Mouse (Mus musculus) layer of hippocampus, adult 11-12 months (tissue): ENCODE measurements around the gene Olfr561.

Experiments
- DNase-seq: peaks from one replicate; pipeline ENCODE4 v3.0.0; 2022; ENCODE audit warnings: low spot score

Olfr561 gene

DNA sequence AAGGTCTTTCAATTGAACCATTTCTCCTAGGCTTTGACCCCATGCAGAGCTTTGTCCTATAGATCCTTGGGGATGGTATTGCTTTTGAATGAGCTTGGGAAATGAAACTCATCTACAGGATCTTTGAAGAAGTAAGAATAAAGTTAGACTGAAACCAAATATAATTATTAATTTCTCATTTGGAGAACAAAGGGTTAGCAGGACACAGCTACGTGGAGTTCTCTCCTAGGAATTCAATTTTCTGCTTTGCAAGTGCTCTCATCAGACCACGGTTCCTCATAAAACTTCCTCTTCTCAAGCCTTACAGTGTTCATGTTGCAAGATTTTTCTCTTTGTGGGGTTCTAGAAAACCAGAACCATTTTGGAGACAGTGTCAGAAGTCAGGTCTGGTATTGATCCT is at the start of gene Olfr561:
Gene Olfr561, plus strand, starts transcription at position 301 of the 400 bp plus-strand sequence.
- DNase-seq: no peak

DNA sequence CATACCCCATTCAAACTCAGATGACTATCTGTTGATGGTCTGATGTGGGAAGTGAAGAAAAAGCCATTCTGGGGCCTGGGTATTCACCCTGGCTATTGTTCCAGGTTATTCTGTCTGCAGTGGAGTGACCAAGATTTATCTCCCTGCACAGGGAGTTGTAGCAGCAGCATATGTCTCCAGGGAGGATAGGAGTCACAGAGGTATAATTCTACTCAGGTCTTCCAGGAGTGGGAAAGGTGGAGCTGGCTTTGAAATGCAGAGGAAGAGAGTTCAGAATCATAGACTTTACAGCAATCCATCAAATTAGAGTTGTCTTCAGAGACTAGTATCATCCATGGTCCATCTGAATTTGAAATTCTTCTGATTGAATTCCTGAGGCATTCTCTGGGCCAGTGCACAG is 43.6 kb upstream of the Olfr561 start, which contains the start of gene Olfr559:
Gene Olfr559, minus strand, starts transcription at position 101 of the 400 bp plus-strand sequence.
- no peak for DNase-seq

DNA sequence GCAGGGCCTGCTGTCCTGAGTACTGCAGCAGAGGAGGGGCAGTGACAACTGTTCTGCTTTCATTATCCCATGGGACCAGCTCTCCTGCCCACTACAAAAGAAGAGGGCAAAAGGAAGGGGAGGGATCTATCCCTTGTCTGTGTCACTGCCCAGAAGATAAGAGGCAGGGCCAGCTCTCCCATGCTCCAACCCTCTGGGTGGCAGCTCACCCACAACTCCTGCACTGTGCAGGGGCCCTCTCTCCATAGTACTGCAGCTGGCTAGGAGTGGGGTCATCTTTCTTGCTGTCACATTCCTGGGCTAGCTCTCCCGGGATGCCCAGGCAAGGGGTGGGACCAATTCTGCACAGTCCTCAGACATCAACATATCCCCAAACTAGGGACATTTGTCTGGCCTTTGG is 37.2 kb upstream of the Olfr561 start:
- no peak for DNase-seq

DNA sequence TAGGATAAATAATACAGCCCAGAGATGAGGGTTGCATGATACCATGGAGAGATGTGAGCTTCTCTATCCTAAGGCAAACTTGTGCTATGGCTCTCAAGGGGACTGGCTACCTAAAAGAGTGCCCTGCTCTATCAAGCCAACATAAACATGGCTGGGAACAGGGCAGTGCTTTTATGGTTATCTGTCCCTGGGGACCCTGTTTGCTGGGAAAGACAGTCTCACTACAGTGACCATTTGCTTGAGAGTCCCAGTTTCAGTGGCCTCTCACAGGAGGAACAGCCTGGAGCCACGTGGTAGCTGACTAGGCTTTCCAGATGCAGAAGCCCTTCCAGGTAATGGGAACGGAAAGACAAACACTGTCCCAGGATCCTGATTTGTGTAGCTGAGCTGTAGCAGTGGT is 33.3 kb upstream of the Olfr561 start:
- DNase-seq: no peak

DNA sequence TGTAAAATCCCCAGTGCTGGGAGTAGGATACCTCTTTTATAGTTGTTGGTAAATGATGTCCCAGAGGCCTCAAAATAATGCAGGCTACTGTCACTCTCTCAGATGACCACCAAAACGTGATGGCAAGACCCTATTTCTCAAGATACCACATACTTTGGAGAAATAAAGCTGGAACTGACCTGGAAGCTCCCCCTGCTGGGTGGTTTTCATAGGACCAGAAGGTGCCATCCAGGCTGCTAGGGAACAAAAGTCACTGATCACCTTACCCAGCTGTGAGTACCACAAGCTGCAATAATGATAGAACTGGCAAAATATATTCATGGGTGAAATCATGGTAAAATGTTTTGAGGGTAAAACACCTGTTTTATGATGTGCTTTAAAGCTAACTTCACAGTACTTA is 18.9 kb upstream of the Olfr561 start:
- no peak for DNase-seq

DNA sequence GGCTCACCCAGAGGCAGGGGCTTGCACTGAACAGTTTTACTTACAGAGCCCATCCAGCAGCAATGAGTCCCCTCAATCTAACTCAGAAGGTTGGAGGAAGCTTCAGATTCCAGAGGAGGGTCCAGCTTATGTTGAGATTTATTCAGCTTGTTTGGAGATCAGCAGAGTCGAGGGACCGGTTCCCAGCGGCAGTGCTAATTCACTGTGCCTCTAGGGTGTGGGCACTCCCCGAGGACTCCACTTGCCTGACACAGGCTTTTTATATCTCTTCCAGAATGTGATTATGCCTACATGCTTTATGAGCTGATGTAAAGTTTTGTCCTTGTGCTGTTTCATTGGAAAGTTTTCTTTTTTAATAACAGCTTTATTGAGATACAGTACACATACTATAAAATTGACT is 11.8 kb upstream of the Olfr561 start, which contains the start of the genes Olfr560 and Olfr78:
Gene Olfr560, minus strand, starts transcription at position 101 of the 400 bp plus-strand sequence.
Gene Olfr78, minus strand, starts transcription at position 206 of the 400 bp plus-strand sequence.
- no peak for DNase-seq

DNA sequence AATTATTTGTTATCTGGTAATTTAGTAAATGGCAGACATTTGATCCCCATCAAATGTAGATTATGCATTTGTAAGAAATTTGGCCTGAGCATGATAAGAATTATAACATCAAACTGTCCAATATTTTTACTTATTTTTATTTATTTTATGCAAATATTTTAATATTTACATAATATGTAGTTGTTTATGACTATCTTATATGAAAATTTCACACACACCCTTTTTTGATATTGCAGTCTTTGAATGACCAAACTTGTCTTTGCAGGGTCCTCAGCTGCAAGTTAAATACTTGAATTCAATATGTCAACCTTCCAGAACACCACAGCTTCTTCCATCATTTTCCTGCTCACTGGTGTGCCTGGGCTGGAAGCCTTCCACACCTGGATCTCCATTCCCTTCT is 32.2 kb downstream of the Olfr561 start, which contains the start of gene Olfr564:
Gene Olfr564, plus strand, starts transcription at position 301 of the 400 bp plus-strand sequence.
- no peak for DNase-seq
